Mouse (Mus musculus) frontal cortex, postnatal 36 days (tissue): ENCODE data around the gene Rasd1.
A peak's percentile ranks its signal among the peaks of the same experiment; 100 is the strongest.
"Not testable (repeated sequence)": the region's sequence is repeated elsewhere in the genome, so short reads cannot be mapped to it uniquely, and the experiment has no call there.

ENCODE experiments used
- DNase-seq, 2 experiments: peaks; one replicate each; pipeline ENCODE4 v3.0.0; 2022; ENCODE audit warnings: low spot score in 2 of 2

Rasd1 gene

DNA sequence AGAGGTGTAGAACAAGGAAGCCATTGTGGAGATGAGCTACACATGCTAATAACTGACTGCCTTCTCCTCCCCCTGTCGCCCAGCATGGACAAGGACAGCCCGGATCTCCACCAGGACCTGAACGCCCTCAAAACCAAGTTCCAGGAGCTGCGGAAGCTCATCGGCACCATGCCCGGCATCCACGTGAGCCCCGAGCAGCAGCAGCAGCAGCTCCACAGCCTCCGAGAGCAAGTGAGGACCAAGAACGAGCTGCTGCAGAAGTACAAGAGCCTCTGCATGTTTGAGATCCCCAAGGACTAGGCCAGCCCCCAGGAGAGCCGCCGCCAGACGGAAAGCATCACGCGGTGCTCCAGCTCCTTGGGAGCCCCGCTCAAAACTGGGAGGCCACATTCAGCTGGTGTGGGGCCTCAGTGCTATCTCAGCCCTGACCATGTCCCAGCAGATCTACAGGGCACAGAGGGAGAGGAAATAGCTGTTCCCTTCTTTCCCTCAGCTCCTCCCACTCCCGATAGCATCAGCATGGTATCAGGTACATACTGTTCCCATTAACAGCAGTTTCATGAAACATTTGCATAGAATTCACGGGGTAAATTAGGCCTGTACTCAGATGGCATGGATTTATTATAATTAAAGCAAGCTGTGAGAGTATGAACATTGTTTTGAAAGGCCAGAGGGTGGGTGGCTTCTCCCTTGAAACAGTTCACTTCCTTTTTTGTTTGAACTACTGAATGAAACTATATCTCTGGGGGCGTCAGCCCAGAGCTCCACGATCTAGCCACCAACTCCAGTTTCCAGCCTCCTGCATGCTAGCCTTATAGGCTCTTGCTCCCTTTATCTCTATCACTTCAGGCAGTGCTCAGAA, 4.0 kb downstream of the Rasd1 start:
- DNase-seq: no peak

DNA sequence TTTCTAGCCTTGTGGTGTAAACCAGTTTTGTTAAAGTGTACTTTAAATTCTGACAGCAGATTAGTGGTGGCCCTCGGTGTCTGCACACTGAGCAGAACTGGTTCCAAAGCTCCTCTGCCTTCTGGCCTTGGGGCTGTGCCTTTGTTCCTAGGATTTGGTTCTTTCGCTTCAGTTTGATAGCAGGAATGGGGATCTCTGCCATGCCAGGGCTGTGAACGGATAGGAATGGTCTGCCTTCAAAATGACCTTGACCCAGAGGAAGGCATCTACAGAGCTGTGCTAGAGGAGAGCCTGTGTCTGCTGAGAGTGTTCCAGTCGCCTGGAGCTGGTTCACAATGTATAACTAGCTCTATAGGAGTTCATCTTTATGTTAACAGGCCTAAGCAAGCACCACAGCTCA, 5.3 kb downstream of the Rasd1 start:
- DNase-seq: no peak

DNA sequence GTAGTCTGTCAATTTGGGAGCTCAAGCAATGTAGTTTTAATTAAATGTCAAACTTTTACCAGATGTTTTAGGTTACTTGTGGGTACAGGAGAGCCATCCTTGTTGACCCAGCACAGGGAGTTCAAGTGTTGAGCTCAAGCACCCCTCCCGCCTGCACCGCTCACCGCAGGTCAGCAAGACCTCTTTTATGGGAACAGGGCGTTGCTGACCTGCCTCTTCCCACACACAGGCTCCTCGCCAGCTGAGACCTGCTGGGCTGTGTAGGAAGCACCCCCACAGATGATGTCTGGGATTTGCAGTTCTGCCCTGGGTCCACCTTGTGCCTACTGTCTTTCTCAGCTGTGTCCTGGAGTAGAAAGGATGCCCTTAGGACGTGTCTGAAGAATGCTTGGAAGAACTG, 8.0 kb downstream of the Rasd1 start:
- DNase-seq: no peak

DNA sequence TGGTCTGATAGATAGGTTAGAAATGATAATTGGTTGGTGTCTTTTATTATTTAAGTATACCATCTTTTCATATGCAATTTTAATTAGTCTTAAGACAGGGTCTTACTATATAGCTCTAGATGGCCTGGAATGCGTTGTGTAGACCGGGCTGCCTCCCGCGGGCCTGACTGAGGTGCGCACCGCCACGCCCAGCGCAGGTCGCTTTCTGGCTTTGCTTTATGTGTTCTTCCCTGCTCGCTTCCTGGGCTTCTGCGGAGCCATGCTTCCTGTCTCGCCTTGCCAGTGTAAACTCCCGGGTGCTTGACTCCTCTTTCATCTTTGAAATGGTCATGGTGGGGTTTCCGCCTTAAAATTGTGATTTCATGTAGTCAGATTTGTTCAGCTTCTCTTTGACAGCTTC, 11.9 kb downstream of the Rasd1 start:
- DNase-seq: no peak

DNA sequence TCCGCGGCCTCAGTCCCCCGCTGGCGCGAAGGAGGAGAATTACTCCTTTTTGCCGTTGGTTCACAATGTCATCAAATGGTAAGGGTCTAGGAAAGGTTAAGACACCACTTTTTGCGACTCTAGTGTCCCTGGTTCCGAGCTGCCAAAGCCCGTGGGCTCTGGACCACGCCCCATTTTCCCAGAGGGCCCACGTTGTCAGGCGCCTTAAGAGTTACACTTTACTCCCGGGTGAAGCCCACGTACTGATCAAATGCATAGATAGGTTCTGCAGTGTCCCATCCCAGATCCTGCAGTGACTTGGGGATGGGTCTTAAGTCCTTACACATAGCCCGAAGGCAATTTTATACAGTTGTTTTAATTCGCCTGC, 16.4 kb downstream of the Rasd1 start:
- DNase-seq: no peak

DNA sequence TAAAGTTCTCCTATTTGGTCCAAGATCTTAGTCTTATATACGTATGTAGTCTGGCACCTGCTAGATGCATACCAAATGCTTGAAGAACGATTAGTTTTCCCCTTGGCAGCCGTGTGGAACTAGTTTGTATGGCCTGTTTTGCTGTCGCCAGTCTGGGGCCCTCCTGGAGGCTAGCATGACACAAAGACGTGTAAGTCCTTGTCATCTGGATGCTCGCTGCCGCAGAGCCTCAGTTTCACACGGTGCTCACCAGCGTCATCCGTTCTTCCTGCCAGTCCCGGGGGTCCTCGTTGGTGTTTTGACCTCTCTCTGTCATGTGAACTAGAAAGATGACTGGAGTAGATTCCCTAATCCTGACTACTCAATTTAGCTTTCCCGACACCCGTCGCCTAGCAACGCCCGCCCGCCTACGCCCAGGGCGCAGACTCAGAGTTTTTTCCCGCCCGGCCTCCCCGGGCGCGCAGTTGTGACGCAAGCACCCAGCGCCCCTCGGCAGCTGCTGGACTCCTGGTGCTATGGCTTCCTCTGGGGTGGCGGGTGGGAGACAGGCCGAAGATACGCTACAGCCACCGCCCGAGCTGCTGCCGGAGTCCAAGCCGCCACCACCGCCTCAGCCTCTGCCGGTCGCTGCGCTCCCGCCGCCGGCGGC, 16.9 kb downstream of the Rasd1 start, which contains the start of gene Med9:
Gene Med9, plus strand, starts transcription at position 455 of the 649 bp plus-strand sequence.
- DNase-seq: peak; percentile 96 to 97

DNA sequence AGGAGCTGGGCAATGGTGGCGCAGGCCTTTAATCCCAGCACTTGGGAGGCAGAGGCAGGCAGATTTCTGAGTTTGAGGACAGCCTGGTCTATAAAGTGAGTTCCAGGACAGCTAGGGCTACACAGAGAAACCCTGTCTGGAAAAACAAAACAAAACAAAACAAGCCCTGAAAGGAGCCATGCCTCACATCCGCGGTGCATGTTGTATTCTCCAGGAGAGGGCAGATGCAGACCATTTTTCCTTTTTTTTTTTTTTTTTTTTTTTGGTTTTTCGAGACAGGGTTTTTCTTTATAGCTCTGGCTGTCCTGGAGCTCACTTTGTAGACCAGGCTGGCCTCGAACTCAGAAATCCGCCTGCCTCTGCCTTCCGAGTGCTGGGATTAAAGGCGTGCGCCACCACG, 19.9 kb downstream of the Rasd1 start:
- DNase-seq: not testable (repeated sequence)

DNA sequence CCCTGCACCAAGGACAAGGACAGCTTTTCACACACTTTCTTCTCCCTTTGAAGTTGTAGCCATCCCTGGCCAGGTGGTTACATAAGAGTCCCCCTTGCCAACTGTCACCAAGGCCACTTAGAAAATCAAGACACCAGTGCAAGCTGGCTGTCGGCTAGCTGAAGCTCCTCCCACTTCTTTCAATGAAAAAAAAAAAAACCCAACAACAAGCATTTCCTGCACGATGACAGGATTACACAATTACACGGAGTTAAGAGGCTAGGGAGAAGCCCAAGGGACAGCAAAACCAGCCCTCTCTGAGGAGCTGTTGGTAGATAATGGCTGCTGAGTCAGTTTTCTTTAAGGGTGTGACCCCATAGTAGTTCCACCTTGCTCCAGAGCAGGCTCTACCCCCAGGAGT, 23.4 kb downstream of the Rasd1 start:
- no peak for DNase-seq

DNA sequence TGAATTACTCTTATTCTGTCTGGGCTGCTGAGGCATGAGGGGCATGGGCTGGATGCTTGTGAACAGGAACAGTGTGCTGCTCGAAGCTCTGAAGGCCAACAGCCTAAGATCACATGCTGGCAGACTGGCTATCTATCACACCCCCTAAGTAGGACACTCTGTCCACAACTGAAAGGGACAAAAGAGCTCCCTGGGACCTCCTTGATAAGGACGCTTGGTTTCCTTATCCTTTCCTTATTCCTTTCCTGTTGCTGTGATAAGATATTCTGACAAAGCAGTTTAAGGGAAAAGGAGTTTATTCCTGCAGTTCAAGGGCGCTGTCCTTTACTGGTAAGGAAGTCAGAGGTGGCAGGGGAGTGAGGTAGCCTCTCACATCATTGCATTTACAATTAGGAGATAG, 24.1 kb downstream of the Rasd1 start:
- DNase-seq: no peak

DNA sequence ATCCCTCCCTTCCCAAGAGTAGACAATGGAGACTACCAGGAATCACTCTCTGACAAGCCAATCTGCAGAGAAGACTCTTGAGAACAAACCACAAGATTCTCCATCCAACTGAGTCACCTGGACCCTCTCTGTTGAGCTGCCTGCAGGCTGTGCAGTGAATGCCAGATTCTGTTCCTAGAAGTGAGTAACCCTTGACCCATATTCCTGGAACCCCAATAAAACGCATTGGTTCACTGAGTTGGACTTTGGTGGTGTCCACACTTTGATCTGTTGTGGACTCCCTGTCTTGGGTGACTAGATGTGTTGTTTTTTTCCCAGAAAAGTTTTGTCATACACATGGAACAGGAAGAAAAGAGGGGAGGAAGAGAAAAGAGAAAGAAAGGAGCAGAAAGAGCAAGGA, 24.9 kb downstream of the Rasd1 start:
- no peak for DNase-seq

DNA sequence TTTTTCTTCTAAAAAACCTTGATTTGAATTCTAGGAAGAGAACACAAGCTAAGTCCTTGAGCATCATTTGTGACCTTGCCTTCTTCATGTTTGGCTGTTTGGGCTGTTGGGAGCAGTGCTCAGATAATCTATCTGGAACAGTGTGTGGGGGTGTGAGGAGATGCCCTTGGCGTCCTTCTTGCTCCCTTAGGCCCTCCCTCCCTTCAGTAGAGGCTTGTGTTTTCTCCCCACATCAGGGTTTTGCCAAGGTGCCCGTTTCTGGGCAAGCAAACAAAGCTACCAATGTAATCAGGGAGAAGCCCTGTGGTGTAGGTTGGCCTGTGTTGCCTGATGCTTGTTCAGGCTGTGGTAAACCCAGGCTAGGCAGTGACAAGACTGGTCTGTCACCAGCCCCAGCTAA, 27.1 kb downstream of the Rasd1 start:
- DNase-seq: no peak

DNA sequence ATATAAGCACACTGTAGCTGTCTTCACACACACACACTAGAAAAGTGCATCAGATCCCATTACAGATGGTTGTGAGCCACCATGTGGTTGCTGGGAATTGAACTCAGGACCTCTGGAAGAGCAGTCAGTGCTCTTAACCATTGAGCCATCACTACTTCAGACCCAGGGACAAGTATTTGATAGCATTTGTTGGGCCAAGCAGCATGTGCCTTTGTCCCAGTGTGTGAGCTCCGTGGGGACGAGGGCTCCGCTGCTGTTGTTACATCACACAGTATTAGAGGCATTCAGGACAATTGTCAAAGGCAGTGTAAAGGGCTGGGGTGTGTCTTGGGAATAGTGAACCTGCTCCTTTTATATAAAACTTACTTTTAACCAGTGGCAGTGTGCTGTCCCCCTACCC, 27.7 kb downstream of the Rasd1 start:
- no peak for DNase-seq

DNA sequence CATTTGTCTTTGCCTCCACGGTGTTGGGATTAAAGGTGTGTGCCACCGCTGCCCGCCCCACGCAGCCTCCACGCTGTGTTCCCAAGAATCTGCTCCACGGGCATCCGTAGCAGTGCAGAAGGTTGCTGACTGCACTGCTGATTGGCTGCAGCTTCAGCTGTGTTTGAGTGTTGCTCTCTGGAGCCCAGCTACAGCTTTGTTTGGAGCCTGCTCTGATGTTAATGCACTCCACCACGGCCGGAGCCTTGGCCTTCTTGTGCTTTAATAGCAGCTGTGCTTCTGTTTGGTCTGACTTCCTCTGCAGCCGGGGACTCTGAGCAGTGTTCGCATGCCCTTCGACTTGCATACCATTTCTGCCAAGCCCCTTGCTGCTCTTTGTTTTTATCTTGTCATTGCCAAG, 30.8 kb downstream of the Rasd1 start:
- no peak for DNase-seq

DNA sequence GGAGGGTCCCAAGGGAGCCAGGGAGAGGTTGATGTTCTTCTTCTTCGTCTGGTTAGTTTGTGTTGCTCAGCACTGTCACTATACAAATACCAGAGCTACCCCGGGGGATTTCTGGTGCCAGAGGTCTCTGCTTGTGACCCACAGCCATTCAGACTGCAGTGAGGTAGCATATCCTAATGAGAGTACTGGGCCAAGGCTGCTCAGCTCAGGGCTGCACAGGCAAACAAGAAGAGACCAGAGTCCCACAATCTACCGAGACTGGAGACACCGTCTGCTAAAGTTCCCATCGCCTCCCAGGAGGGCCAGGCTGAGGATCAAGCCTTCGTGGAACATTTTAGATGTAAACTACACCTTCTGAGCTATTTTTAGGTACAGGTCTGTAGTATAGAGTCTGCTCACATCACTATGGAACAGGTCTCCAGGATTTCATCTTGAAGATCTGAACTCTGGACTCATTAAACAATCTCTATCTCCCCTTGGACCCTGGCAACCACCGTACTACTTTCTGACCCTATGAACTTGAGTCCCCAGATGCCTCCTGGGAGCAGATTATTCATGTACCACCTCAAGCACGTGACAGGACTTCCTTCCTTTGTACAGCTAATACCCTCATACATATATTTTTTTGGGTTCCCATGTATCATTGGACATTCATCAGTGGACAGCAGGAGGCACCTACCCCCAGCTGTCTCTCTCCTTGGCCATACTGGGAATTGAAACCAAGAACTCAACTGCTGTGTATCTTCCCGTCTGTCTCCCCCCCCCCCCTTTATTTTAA, 32.0 kb downstream of the Rasd1 start:
- DNase-seq: no peak

DNA sequence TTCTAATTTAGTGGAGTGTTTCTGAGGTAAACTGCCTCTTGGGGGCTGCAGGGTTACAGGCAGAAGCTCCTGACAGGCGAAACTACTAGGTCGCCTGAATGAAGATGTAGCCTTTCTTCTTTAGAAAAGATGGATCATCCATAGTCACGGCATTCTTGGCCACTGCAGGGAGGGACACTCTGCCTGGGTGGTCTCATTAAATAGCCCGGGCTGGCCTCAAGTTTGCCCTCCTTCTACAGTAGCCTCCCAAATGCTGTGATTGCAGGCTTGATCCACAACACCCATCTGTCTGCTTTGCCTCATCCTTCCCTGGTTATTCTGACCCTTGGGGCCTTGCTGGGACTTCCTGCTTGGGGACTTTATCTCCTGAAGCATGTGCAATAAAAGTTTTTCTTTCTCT, 34.7 kb downstream of the Rasd1 start:
- DNase-seq: no peak

DNA sequence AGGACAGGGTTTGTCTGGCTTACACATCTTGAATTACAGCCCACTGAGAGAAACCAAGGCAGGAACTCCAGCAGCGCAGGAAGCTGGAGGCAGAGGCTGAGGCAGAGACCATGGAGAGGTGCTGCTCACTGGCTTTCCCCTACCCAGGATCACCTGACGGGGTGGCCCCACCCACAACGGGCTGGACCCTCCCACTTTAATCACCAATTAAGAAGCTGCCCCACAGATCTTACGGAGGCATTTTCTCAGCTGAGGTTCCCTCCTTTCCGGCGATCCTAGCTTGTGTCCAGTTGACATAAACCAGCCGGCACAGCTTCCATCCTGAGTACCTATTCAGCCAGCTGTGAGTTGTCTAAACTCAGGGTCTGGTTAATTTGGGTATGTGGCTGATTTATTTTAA, 43.5 kb downstream of the Rasd1 start:
- DNase-seq: no peak

DNA sequence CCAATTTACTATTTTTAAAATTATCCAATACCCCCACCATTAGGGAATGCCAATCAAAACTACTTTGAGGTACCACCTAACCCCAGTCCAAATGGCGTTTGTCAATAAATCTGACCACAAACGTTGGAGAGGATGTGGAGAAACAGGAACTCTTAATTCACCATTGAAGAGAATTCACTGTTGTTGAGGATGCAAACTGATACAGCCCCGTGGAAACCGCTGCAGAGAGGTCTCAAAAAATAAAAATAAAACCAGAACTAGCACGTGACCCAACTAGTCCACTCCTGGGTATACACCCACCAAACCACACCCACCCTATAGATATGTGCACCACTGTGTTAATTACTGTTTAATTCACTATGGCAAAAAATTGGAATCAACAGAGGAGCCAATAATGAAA, 44.4 kb downstream of the Rasd1 start:
- DNase-seq: no peak

DNA sequence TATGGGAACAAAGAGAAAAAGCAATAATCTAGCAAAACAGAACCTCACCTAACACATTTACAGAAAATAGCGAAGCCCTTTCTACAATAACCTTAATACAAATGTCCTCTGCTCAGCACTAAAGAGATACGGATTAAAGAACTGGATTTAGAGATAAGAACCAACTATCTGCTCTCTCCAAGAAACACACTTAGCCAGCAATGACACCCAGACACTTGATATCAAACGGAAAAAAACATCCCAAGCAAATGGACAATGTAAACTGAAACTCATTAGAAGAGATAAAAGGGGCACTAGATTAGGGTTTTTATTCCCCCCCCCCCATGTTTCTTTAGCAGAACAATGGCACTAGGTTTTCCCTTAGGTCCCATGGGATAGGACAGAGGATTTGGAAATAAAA, 45.3 kb downstream of the Rasd1 start:
- DNase-seq: no peak

DNA sequence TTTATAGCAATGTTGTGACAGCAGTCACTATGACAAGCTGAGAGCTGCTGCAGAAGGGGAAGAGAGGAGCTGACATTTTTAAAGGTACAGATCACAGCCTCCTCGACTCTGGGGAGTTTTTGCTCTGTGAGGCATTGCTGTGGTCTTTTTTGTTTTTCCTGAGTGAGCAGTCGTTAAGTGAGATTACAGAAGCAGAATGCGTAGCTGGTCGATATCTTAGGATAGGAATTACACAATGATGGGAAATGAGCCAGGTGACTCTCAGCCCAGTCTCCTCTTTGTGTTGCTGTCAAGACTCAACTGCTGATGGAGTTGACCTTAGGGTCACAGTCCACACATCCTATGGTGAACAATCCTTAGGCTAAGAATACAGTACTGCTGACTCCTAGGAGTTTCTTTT, 46.7 kb downstream of the Rasd1 start:
- DNase-seq: no peak

DNA sequence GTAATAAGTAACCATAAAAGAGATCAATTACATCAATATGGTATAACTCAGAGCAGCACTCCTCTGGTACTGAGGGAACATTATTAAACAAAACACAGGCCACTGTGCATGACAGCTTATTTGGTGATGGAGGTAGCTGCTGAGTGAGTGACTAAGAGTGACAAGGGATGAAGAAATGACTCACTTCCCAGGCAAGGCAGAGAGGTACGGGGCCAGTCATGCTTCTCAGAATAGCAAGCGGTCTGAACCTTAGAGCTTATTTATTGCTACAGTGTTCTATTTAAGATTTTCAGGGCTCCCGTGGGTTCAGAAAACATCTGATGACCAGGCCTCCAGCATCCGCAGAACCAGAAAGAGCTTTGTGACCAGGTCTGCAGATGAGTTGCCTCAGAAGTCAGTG, 51.0 kb downstream of the Rasd1 start:
- no peak for DNase-seq
